Mouse (Mus musculus) sigmoid colon, adult 10 weeks (tissue): Measurements from ENCODE around the gene Pgam2. TPM values are rescaled to one million over a fixed set of nuclear protein-coding genes. Genes with fewer than 3 reads are reported as not detected.

Source experiments
- polyA plus RNA-seq: library from polyadenylated mRNA; stranded (reverse); fragments of 350-450 nt; fragmentation: Illumina TruSeq; extraction: RNeasy Lipid Tissue Mini Kit (QIAGEN cat#74804); gene quantifications from one replicate; pipeline ENCODE4 v1.2.3, GENCODE M21; 2014; ENCODE audit warnings: low read depth, low replicate concordance

Pgam2 gene
- not detected for polyA plus RNA-seq

GRCm38 (mm10) chr11:5803551-5803981 lies at the start of gene Pgam2:
Gene Pgam2 (minus strand): TSS chr11:5803733.

GRCm38 (mm10) chr11:5837251-5838246 lies 34.0 kb upstream of the Pgam2 start, which contains the start of gene Polm:
Gene Polm (minus strand): TSS chr11:5838016.

GRCm38 (mm10) chr11:5788056-5789014 lies 15.2 kb downstream of the Pgam2 start, which contains the start of gene Dbnl:
Gene Dbnl (plus strand): TSS chr11:5788488.

GRCm38 (mm10) chr11:5761820-5762632 lies 41.5 kb downstream of the Pgam2 start, which contains the start of gene Urgcp:
Gene Urgcp (minus strand): TSS chr11:5762376.

Other genes starting within 250 kb of the Pgam2 start
- not detected for gene Ankrd36, start 234.0 kb downstream of the Pgam2 start, polyA plus RNA-seq
- 6.9 TPM for gene Mrps24, start 88.1 kb downstream of the Pgam2 start, polyA plus RNA-seq
- gene Urgcp, start 41.4 kb downstream of the Pgam2 start, polyA plus RNA-seq, result 6.7 TPM
- gene Dbnl, start 15.2 kb downstream of the Pgam2 start, polyA plus RNA-seq, result 5.0 TPM
- 1.7 TPM for gene Polm, start 34.3 kb upstream of the Pgam2 start, polyA plus RNA-seq
- 0.88 TPM for gene Aebp1, start 58.2 kb upstream of the Pgam2 start, polyA plus RNA-seq
- 0.25 TPM for gene Pold2, start 74.6 kb upstream of the Pgam2 start, polyA plus RNA-seq
- gene Myl7, start 95.0 kb upstream of the Pgam2 start, polyA plus RNA-seq, result not detected
- gene Gck, start 146.3 kb upstream of the Pgam2 start, polyA plus RNA-seq, result not detected
- 42.2 TPM for gene Ykt6, start 152.0 kb upstream of the Pgam2 start, polyA plus RNA-seq